9 mouse cellular contexts compared by ENCODE assay signal in the genomic region with DNA sequence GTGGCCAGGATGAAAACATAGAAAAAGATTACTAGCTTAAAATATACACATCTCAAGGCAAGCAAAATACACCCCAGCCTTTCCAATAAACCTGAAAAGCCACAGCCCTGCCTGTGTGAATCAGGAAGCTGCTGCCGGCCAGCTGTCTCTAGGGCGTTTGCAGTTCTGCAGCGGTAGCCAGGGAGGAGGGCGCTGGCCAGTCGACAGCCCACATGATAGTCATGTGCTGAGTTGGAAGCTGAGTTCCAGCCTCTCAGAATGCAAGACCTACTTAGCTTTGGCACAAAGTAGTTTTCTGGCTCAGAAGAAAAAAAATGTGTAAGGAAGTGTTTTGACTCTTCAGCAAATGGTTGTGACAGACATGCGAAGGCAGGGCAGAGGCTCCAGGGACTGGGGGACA. TPM values are rescaled to one million over a fixed set of nuclear protein-coding genes. Genes with fewer than 3 reads are reported as not detected.
DNase-seq lines count a peak whose midpoint lies in the region; ATAC-seq lines count a peak whose summit lies in the region.
"Had no signal": no experiment of that assay in that cellular context is flagged by ENCODE, and none has a peak within 500 bp of the region (broad histone marks: within the 10 kb centered on the region; RNA-seq: fewer than 3 reads in every experiment).

No protein-coding gene starts in this region.

- peaks cover 3% of the 10 kb centered on the region; the same call in 1 of the 2 replicates for H3K36me3 ChIP-seq in heart, embryonic 15.5 days
- peaks cover 27% of the 10 kb centered on the region for H3K36me3 ChIP-seq in macrophage (ENCODE audit: inconsistent target)

- peak; percentile 77 for ATAC-seq in heart, embryonic 15.5 days (replicated peaks; ENCODE audit: insufficient number of reproducible peaks, insufficient read depth, low FRiP score, low read depth)

- no peaks in the 10 kb centered on the region for H3K27me3 ChIP-seq in heart, embryonic 15.5 days
- H3K27me3 ChIP-seq: embryonic facial prominence, embryonic 12.5 days had no signal

- H3K4me2 ChIP-seq in heart, embryonic 15.5 days: peak overlapping the region; percentile 22; the same call in 1 of the 2 replicates
- H3K4me2 ChIP-seq: embryonic facial prominence, embryonic 12.5 days had no signal

- H3K9ac ChIP-seq in heart, embryonic 15.5 days: peak overlapping the region; percentile 12; the same call in 1 of the 2 replicates
- H3K9ac ChIP-seq: embryonic facial prominence, embryonic 12.5 days had no signal

- H3K27ac ChIP-seq in heart, embryonic 15.5 days: peak overlapping the region; percentile 69
- H3K27ac ChIP-seq in macrophage: peak overlapping the region; percentile 87
- H3K27ac ChIP-seq: embryonic facial prominence, embryonic 12.5 days had no signal

- H3K4me3 ChIP-seq in heart, embryonic 15.5 days: 0 out of 2 replicates have a peak overlapping the region, but pooled peaks have one; percentile 3
- peak overlapping the region; percentile 25 for H3K4me3 ChIP-seq in macrophage (ENCODE audit: inconsistent target)
- H3K4me3 ChIP-seq: embryonic facial prominence, embryonic 12.5 days had no signal

- no peaks in the 10 kb centered on the region for H3K9me3 ChIP-seq in heart, embryonic 15.5 days (replicated peaks)
- H3K9me3 ChIP-seq: embryonic facial prominence, embryonic 12.5 days had no signal

- 5% methylated on average over 6 of the region's 6 CpGs for WGBS in heart, embryonic 15.5 days
- WGBS in macrophage (ENCODE audit: missing documents): 0% methylated on average over 6 of the region's 6 CpGs

- DNase-seq in adrenal gland, adult (ENCODE audit: inconsistent age in 2 of 2, low spot score in 1 of 2): peak; percentile 47 to 77
- no peak for DNase-seq in adrenal gland, postnatal 4 days (ENCODE audit: low spot score in 2 of 2)
- peak; percentile 56 for DNase-seq in adrenal gland, adult 8-10 months
- DNase-seq in fat pad, adult 2 months (ENCODE audit: extremely low read depth, low read depth, low spot score): peak; percentile 59
- peak; percentile 62 for DNase-seq in left cerebral cortex, adult 11 months (ENCODE audit: low spot score)
- peak; percentile 69 to 71 for DNase-seq in urinary bladder, postnatal 4 days (ENCODE audit: low spot score in 2 of 2)

- H3K4me1 ChIP-seq in heart, embryonic 15.5 days (replicated peaks): peaks cover 23% of the 10 kb centered on the region

- peaks cover 92% of the 10 kb centered on the region for H3K79me2 ChIP-seq in macrophage (ENCODE audit: inconsistent target)

RNA-seq across cellular contexts. Expression of a gene that starts 11.2 kb away (rescaled TPM):
- 100 to 1,000 TPM; 103 to 116 TPM for total RNA-seq in adrenal gland, postnatal 4 days (2021)
- total RNA-seq in adrenal gland, adult 8-10 months (2022): 100 to 1,000 TPM in 3 of 4 experiments, 10 to 100 TPM in 1; 86.1 to 199 (median 103) TPM
- polyA plus RNA-seq in heart, embryonic 15.5 days (2015; fragmentation: Nextera tagmentation; extraction: Ambion mirVana): 34.0 and 36.5 TPM in 2 replicates
- total RNA-seq in macrophage (2018; cell fraction: chromatin; rRNA removed): 1,000 to 10,000 TPM in 10 of 26 experiments, 100 to 1,000 TPM in 16; 335 to 1,465 (median 848) TPM
- total RNA-seq in macrophage (2018; cell fraction: cytosol; rRNA removed): 100 to 1,000 TPM in 2 of 26 experiments, 10 to 100 TPM in 24; 25.4 to 110 (median 61.4) TPM
- total RNA-seq in macrophage (2018; cell fraction: nucleus; rRNA removed): 100 to 1,000 TPM; 139 to 982 (median 408) TPM
- 85.4 to 263 TPM (median 126 TPM) in 3 replicates for polyA plus RNA-seq in macrophage (2018)

Comparison
In these comparisons a context has a peak if more than half of its experiments do, and no peak if none do; other contexts are left out.
1. DNase-seq: peak in adrenal gland, adult (2 of 2), adrenal gland, adult 8-10 months (single experiment), fat pad, adult 2 months (single experiment), left cerebral cortex, adult 11 months (single experiment) and urinary bladder, postnatal 4 days (2 of 2); none in adrenal gland, postnatal 4 days (0 of 2).